Comparison of ENCODE assay signal across 17 mouse cellular contexts in genomic region chr14:78060609-78060951, GRCm38 (mm10). TPM values are rescaled to one million over a fixed set of nuclear protein-coding genes. Genes with fewer than 3 reads are reported as not detected.
DNase-seq lines count a peak whose midpoint lies in the region; ATAC-seq and TF ChIP-seq lines count a peak whose summit lies in the region.
"Had no signal": no experiment of that assay in that cellular context is flagged by ENCODE, and none has a peak within 500 bp of the region (broad histone marks: within the 10 kb centered on the region; RNA-seq: fewer than 3 reads in every experiment).

No protein-coding gene starts in this region.

- H3K9me3 ChIP-seq in kidney, embryonic 14.5 days (ENCODE audit: control insufficient read depth, low read length): no peaks in the 10 kb centered on the region
- H3K9me3 ChIP-seq in embryonic facial prominence, embryonic 10.5 days: no peaks in the 10 kb centered on the region
- H3K9me3 ChIP-seq in hindbrain, embryonic 12.5 days (replicated peaks): no peaks in the 10 kb centered on the region
- no peaks in the 10 kb centered on the region for H3K9me3 ChIP-seq in limb, embryonic 14.5 days (ENCODE audit: control insufficient read depth, low read length)
- H3K9me3 ChIP-seq in forebrain, embryonic 12.5 days: no peaks in the 10 kb centered on the region
- H3K9me3 ChIP-seq: intestine, embryonic 15.5 days had no signal

- DNase-seq in kidney, postnatal 36 days: no peak
- peak; percentile 40 for DNase-seq in embryonic facial prominence, embryonic 10.5 days (ENCODE audit: low spot score)
- no peak for DNase-seq in limb, embryonic 14.5 days (ENCODE audit: low spot score)
- DNase-seq in liver: no peak
- DNase-seq: cerebellum, adult 11-12 months; lung, adult 18-20 months; right cerebral cortex, postnatal 25 days; thymus, adult 18-20 months had no signal

- H3K4me2 ChIP-seq in kidney, embryonic 14.5 days (replicated peaks; ENCODE audit: low read depth, low read length): peak overlapping the region; percentile 21; the same call in 1 of the 2 replicates
- H3K4me2 ChIP-seq in hindbrain, embryonic 12.5 days (replicated peaks): peak overlapping the region; percentile 6; the same call in 1 of the 2 replicates
- peak overlapping the region; percentile 27; the same call in 1 of the 2 replicates for H3K4me2 ChIP-seq in limb, embryonic 14.5 days (replicated peaks; ENCODE audit: low read depth, low read length, severe bottlenecking)
- H3K4me2 ChIP-seq in forebrain, embryonic 12.5 days: no peak overlapping the region
- H3K4me2 ChIP-seq: intestine, embryonic 15.5 days had no signal

- H3K36me3 ChIP-seq in kidney, embryonic 14.5 days (ENCODE audit: control insufficient read depth, insufficient read depth, low read length): no peaks in the 10 kb centered on the region
- H3K36me3 ChIP-seq in embryonic facial prominence, embryonic 10.5 days (replicated peaks): no peaks in the 10 kb centered on the region
- no peaks in the 10 kb centered on the region for H3K36me3 ChIP-seq in hindbrain, embryonic 12.5 days
- no peaks in the 10 kb centered on the region for H3K36me3 ChIP-seq in limb, embryonic 14.5 days (ENCODE audit: control insufficient read depth, insufficient read depth, low read length)
- no peaks in the 10 kb centered on the region for H3K36me3 ChIP-seq in forebrain, embryonic 12.5 days (replicated peaks)
- H3K36me3 ChIP-seq: G1E; intestine, embryonic 15.5 days had no signal

- no peaks in the 10 kb centered on the region for H3K27me3 ChIP-seq in kidney, embryonic 14.5 days (ENCODE audit: control insufficient read depth, insufficient read depth, low read length)
- H3K27me3 ChIP-seq in embryonic facial prominence, embryonic 10.5 days (replicated peaks; ENCODE audit: low read depth, poor library complexity, severe bottlenecking): no peaks in the 10 kb centered on the region
- H3K27me3 ChIP-seq in hindbrain, embryonic 12.5 days: no peaks in the 10 kb centered on the region
- no peaks in the 10 kb centered on the region for H3K27me3 ChIP-seq in limb, embryonic 14.5 days (ENCODE audit: control insufficient read depth, insufficient read depth, low read length)
- H3K27me3 ChIP-seq in forebrain, embryonic 12.5 days: no peaks in the 10 kb centered on the region
- H3K27me3 ChIP-seq: intestine, embryonic 15.5 days had no signal

- no peak overlapping the region for H3K4me3 ChIP-seq in kidney, embryonic 14.5 days (ENCODE audit: low read length)
- no peak overlapping the region for H3K4me3 ChIP-seq in embryonic facial prominence, embryonic 10.5 days
- no peak overlapping the region for H3K4me3 ChIP-seq in hindbrain, embryonic 12.5 days
- no peak overlapping the region for H3K4me3 ChIP-seq in limb, embryonic 14.5 days (replicated peaks; ENCODE audit: low read length)
- no peak overlapping the region for H3K4me3 ChIP-seq in forebrain, embryonic 12.5 days (replicated peaks)
- H3K4me3 ChIP-seq: intestine, embryonic 15.5 days had no signal

- H3K4me1 ChIP-seq in kidney, embryonic 14.5 days (ENCODE audit: control insufficient read depth, insufficient read depth, low read length): peaks cover 8% of the 10 kb centered on the region
- peaks cover 10% of the 10 kb centered on the region; the same call in 1 of the 2 replicates for H3K4me1 ChIP-seq in embryonic facial prominence, embryonic 10.5 days
- peaks cover 4% of the 10 kb centered on the region; the same call in 1 of the 2 replicates for H3K4me1 ChIP-seq in hindbrain, embryonic 12.5 days
- H3K4me1 ChIP-seq in limb, embryonic 14.5 days (ENCODE audit: control insufficient read depth, insufficient read depth, low read length): peaks cover 5% of the 10 kb centered on the region; the same call in 1 of the 2 replicates
- no peaks in the 10 kb centered on the region for H3K4me1 ChIP-seq in forebrain, embryonic 12.5 days
- H3K4me1 ChIP-seq: intestine, embryonic 15.5 days had no signal

- ATAC-seq in kidney, embryonic 14.5 days (ENCODE audit: low FRiP score, low TSS enrichment): peak; percentile 65
- ATAC-seq in hindbrain, embryonic 12.5 days (ENCODE audit: low FRiP score): peak; percentile 74
- no peak for ATAC-seq in limb, embryonic 14.5 days (ENCODE audit: low FRiP score, low read depth)
- ATAC-seq in forebrain, embryonic 12.5 days (ENCODE audit: low FRiP score): no peak
- ATAC-seq in megakaryocyte, adult 5-6 weeks (ENCODE audit: poor library complexity, severe bottlenecking): no peak
- ATAC-seq: intestine, embryonic 15.5 days had no signal

- no peak overlapping the region for H3K27ac ChIP-seq in kidney, embryonic 14.5 days (ENCODE audit: low read depth, low read length)
- peak overlapping the region; percentile 45 for H3K27ac ChIP-seq in embryonic facial prominence, embryonic 10.5 days (replicated peaks)
- H3K27ac ChIP-seq in hindbrain, embryonic 12.5 days: peak overlapping the region; percentile 77
- H3K27ac ChIP-seq in limb, embryonic 14.5 days (replicated peaks; ENCODE audit: low read depth, low read length): no peak overlapping the region
- H3K27ac ChIP-seq in forebrain, embryonic 12.5 days: no peak overlapping the region
- H3K27ac ChIP-seq: intestine, embryonic 15.5 days had no signal

- no peak overlapping the region for H3K9ac ChIP-seq in kidney, embryonic 14.5 days (ENCODE audit: low read depth, low read length)
- H3K9ac ChIP-seq in hindbrain, embryonic 12.5 days: no peak overlapping the region
- no peak overlapping the region for H3K9ac ChIP-seq in limb, embryonic 14.5 days (ENCODE audit: low read depth, low read length, severe bottlenecking)
- no peak overlapping the region for H3K9ac ChIP-seq in forebrain, embryonic 12.5 days
- H3K9ac ChIP-seq: intestine, embryonic 15.5 days had no signal

- WGBS in kidney, embryonic 14.5 days: 36% methylated on average over 6 of the region's 6 CpGs
- 65% methylated on average over 6 of the region's 6 CpGs for WGBS in embryonic facial prominence, embryonic 10.5 days
- whole genome bisulfite sequencing in hindbrain, embryonic 12.5 days: 66% methylated on average over 6 of the region's 6 CpGs
- whole genome bisulfite sequencing in limb, embryonic 14.5 days: 48% methylated on average over 6 of the region's 6 CpGs
- 79% methylated on average over 6 of the region's 6 CpGs for WGBS in forebrain, embryonic 12.5 days

- TF ChIP-seq POLR2A in limb, embryonic 14.5 days (IDR thresholded peaks at IDR 0.05; ENCODE audit: borderline replicate concordance, extremely low read depth, insufficient read depth, insufficient read length): no peak

RNA-seq across cellular contexts. Expression of gene Fam216b, which starts 28.2 kb away (rescaled TPM):
- not detected in 2 replicates for polyA plus RNA-seq in kidney, embryonic 14.5 days (2014; fragmentation: Nextera tagmentation; extraction: Ambion mirVana)
- not detected in 2 replicates for polyA plus RNA-seq in embryonic facial prominence, embryonic 10.5 days (2016; fragmentation: Nextera tagmentation; extraction: Ambion mirVana)
- 0.16 TPM in 1 of 2 replicates, not detected in the other for polyA plus RNA-seq in hindbrain, embryonic 12.5 days (2016; fragmentation: Nextera tagmentation; extraction: Ambion mirVana)
- polyA plus RNA-seq in limb, embryonic 14.5 days (2012; rRNA removed): 0.10 TPM in 1 of 2 replicates, not detected in the other
- 0.26 TPM in 1 of 2 replicates, not detected in the other for polyA plus RNA-seq in limb, embryonic 14.5 days (2014; fragmentation: Nextera tagmentation; extraction: Ambion mirVana)
- not detected in 2 replicates for polyA plus RNA-seq in forebrain, embryonic 12.5 days (2016; fragmentation: Nextera tagmentation; extraction: Ambion mirVana)
- total RNA-seq in megakaryocyte, adult 5-6 weeks (2015): not detected in 2 replicates
- total RNA-seq in megakaryocyte, adult 5-6 weeks (2017): 0.11 TPM in 1 of 2 replicates, not detected in the other
- total RNA-seq: gastrocnemius, postnatal 4 days; megakaryocyte progenitor cell, adult 5-6 weeks had no signal
- polyA plus RNA-seq: C2C12; G1E; intestine, embryonic 15.5 days had no signal

Comparison
In these comparisons a context has a peak if more than half of its experiments do, and no peak if none do; other contexts are left out.
1. ATAC-seq: peak in kidney, embryonic 14.5 days (single experiment) and hindbrain, embryonic 12.5 days (single experiment); none in limb, embryonic 14.5 days (single experiment), forebrain, embryonic 12.5 days (single experiment) and megakaryocyte, adult 5-6 weeks (single experiment).
2. H3K27ac ChIP-seq: peak in embryonic facial prominence, embryonic 10.5 days (single experiment) and hindbrain, embryonic 12.5 days (single experiment); none in kidney, embryonic 14.5 days (single experiment), limb, embryonic 14.5 days (single experiment) and forebrain, embryonic 12.5 days (single experiment).